Mouse (Mus musculus): ENCODE results near the gene Slc35e1. TPM values are rescaled to one million over a fixed set of nuclear protein-coding genes. Genes with fewer than 3 reads are reported as not detected.

The Slc35e1 gene
- polyA plus RNA-seq, 1 experiment: 121 TPM

DNA sequence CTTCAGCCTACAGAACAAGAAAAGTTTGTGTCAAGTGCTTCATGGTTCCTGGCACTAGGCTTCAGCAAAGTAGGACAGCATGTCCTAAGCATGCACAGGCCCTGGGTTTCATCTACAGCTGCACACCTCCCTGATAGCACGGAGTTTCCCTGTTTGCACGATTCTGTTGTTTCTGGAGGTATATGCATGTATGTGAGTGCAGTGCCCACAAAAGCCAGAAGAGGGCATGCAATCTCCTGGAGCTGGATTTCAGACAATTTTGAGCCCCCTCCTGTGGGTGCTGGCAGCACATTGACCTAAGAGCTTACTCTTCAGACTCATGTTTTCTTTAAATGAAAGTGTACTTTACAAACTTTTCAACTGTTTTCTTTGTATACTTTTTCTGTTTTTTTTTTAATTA, 38.5 kb downstream of the Slc35e1 start:
- 95% methylated on average over 2 of the region's 2 CpGs for WGBS
- TF ChIP-seq POLR2A (IDR thresholded peaks at IDR 0.05; ENCODE audit: control insufficient read depth, extremely low read depth, insufficient read depth, low read length, poor library complexity) (no peak), CTCF (IDR thresholded peaks at IDR 0.05; ENCODE audit: borderline replicate concordance, control insufficient read depth, extremely low read depth, insufficient read depth, low read length, poor library complexity) (no peak)
- H3K4me3 ChIP-seq (ENCODE audit: control insufficient read depth, insufficient read depth, low read length): no peak overlapping the region
- no peak overlapping the region for H3K27ac ChIP-seq (ENCODE audit: control insufficient read depth, insufficient read depth, low read length)
- no peaks in the 10 kb centered on the region for H3K27me3 ChIP-seq (ENCODE audit: control insufficient read depth, insufficient read depth, low read length)
- peaks cover 12% of the 10 kb centered on the region for H3K36me3 ChIP-seq (ENCODE audit: control insufficient read depth, insufficient read depth, low read length)
- no peaks in the 10 kb centered on the region for H3K4me1 ChIP-seq (replicated peaks; ENCODE audit: control insufficient read depth, insufficient read depth, low read length)
- DNase-seq: no peak

DNA sequence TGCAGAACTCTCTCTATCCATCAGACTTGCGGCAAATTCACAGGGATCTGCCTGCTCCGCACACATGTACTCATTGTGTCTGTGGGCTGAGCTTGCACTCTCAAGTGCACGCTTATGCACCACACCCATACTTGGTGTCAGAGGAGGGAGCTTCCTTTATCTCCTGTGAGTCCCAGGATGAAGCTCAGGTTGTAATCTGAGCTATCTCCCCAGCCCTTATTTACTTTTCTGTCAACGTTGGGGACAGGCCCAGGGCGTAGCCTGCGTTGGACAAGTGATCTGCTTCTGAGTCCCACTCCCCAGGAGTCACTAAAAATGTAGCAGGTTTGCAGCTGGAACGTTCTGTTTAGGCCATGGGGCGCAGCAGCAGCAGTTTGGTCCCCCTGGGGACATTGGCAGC, 40.9 kb downstream of the Slc35e1 start:
- Histone ChIP-seq H3K27ac (ENCODE audit: control insufficient read depth, insufficient read depth, low read length) (no peak overlapping the region), H3K27me3 (ENCODE audit: control insufficient read depth, insufficient read depth, low read length) (no peaks in the 10 kb centered on the region), H3K4me3 (ENCODE audit: control insufficient read depth, insufficient read depth, low read length) (no peak overlapping the region), H3K36me3 (ENCODE audit: control insufficient read depth, insufficient read depth, low read length) (peaks cover 7% of the 10 kb centered on the region; the same call in 1 of the 2 replicates), H3K4me1 (replicated peaks; ENCODE audit: control insufficient read depth, insufficient read depth, low read length) (no peaks in the 10 kb centered on the region)
- no peak for DNase-seq
- 96% methylated on average over 8 of the region's 8 CpGs for WGBS
- TF ChIP-seq CTCF (IDR thresholded peaks at IDR 0.05; ENCODE audit: borderline replicate concordance, control insufficient read depth, extremely low read depth, insufficient read depth, low read length, poor library complexity): no peak
- no peak for TF ChIP-seq POLR2A (IDR thresholded peaks at IDR 0.05; ENCODE audit: control insufficient read depth, extremely low read depth, insufficient read depth, low read length, poor library complexity)

- DNase-seq: no peak
- Histone ChIP-seq H3K4me3 (ENCODE audit: control insufficient read depth, insufficient read depth, low read length) (no peak overlapping the region), H3K36me3 (ENCODE audit: control insufficient read depth, insufficient read depth, low read length) (peaks cover 7% of the 10 kb centered on the region; the same call in 1 of the 2 replicates), H3K27me3 (ENCODE audit: control insufficient read depth, insufficient read depth, low read length) (no peaks in the 10 kb centered on the region), H3K27ac (ENCODE audit: control insufficient read depth, insufficient read depth, low read length) (no peak overlapping the region), H3K4me1 (replicated peaks; ENCODE audit: control insufficient read depth, insufficient read depth, low read length) (peaks cover 9% of the 10 kb centered on the region)
- 88% methylated on average over 6 of the region's 6 CpGs for WGBS
- no peak for TF ChIP-seq CTCF (IDR thresholded peaks at IDR 0.05; ENCODE audit: borderline replicate concordance, control insufficient read depth, extremely low read depth, insufficient read depth, low read length, poor library complexity)
- TF ChIP-seq POLR2A (IDR thresholded peaks at IDR 0.05; ENCODE audit: control insufficient read depth, extremely low read depth, insufficient read depth, low read length, poor library complexity): no peak
Observed at GRCm38 (mm10) chr8:72445071-72445470, 47.3 kb downstream of the Slc35e1 start.

DNA sequence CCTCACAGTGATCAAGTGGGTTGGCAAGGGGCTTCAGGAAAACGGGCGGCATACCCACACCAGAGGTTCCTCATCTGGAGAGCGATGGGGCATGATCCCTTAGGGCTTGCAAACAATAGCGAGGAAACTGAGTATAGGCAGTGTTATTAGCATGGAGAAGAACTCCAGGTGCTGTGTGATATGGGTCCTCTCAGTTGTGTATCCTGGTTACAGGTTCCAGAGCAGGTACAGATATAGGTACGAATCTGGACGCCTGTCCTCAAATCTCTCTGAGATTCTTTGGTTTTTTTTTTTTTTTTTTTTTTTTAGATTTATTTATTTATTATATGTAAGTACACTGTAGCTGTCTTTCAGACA, 48.4 kb downstream of the Slc35e1 start:
- no peaks in the 10 kb centered on the region for H3K36me3 ChIP-seq (ENCODE audit: control insufficient read depth, insufficient read depth, low read length)
- 36% methylated on average over 6 of the region's 6 CpGs for WGBS

DNA sequence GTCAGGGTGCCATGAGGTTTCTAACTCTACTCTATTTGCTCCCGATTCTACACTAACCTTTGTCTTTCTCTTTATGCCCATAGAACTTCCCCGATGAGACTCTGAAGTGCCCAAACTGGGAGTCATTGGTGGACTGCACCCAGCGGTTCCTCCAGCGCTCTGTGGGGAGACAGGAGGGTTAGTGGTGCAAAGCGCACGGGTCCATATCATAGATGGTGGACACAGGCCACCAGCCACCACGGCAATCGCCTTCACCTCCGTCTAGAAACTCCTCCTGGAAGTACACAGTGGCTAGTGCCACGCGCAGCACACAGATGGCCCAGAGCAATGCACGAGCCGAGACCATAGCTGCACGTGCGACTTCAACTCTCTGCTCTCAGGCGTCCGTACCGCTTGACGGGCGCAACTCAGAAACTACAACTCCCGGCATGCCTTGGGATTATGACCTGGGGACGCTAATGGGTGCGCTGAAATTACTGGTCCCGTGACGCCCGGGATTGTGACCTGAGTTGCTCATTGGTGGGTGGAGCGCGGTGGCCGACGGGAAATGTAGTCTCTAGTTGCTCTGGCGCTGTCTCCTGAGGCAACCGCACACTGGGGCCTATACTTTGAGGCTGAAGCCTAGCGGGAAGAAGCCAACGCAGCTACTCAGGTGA, 48.9 kb downstream of the Slc35e1 start, which contains the start of the genes Calr3 and 1700030K09Rik:
Gene Calr3, minus strand, starts transcription at position 533 of the 656 bp plus-strand sequence.
Gene 1700030K09Rik, plus strand, starts transcription at position 543 of the 656 bp plus-strand sequence.
- Histone ChIP-seq H3K27ac (ENCODE audit: control insufficient read depth, insufficient read depth, low read length) (no peak within 1 kb of the TSS), H3K27me3 (ENCODE audit: control insufficient read depth, insufficient read depth, low read length) (no peaks in the 10 kb centered on the region), H3K4me3 (ENCODE audit: control insufficient read depth, insufficient read depth, low read length) (peak within 1 kb of the TSS; percentile 41), H3K4me1 (replicated peaks; ENCODE audit: control insufficient read depth, insufficient read depth, low read length) (peaks cover 9% of the 10 kb centered on the region), H3K36me3 (ENCODE audit: control insufficient read depth, insufficient read depth, low read length) (no peaks in the 10 kb centered on the region)
- 10% methylated on average over 34 of the region's 34 CpGs for WGBS
- peak; percentile 99 for DNase-seq
- TF ChIP-seq CTCF (IDR thresholded peaks at IDR 0.05; ENCODE audit: borderline replicate concordance, control insufficient read depth, extremely low read depth, insufficient read depth, low read length, poor library complexity) (peak; percentile 52; the same call in 1 of the 2 replicates), POLR2A (IDR thresholded peaks at IDR 0.05; ENCODE audit: control insufficient read depth, extremely low read depth, insufficient read depth, low read length, poor library complexity) (0 out of 2 replicates have a peak, but pooled peaks have one; percentile 42)

More for the DNA sequence above, 48.4 kb downstream of the Slc35e1 start:
- peaks cover 9% of the 10 kb centered on the region for H3K4me1 ChIP-seq (replicated peaks; ENCODE audit: control insufficient read depth, insufficient read depth, low read length)
- H3K27me3 ChIP-seq (ENCODE audit: control insufficient read depth, insufficient read depth, low read length): no peaks in the 10 kb centered on the region
- DNase-seq: no peak
- no peak for TF ChIP-seq POLR2A (IDR thresholded peaks at IDR 0.05; ENCODE audit: control insufficient read depth, extremely low read depth, insufficient read depth, low read length, poor library complexity)
- H3K27ac ChIP-seq (ENCODE audit: control insufficient read depth, insufficient read depth, low read length): no peak overlapping the region
- H3K4me3 ChIP-seq (ENCODE audit: control insufficient read depth, insufficient read depth, low read length): peak overlapping the region; percentile 41

DNA sequence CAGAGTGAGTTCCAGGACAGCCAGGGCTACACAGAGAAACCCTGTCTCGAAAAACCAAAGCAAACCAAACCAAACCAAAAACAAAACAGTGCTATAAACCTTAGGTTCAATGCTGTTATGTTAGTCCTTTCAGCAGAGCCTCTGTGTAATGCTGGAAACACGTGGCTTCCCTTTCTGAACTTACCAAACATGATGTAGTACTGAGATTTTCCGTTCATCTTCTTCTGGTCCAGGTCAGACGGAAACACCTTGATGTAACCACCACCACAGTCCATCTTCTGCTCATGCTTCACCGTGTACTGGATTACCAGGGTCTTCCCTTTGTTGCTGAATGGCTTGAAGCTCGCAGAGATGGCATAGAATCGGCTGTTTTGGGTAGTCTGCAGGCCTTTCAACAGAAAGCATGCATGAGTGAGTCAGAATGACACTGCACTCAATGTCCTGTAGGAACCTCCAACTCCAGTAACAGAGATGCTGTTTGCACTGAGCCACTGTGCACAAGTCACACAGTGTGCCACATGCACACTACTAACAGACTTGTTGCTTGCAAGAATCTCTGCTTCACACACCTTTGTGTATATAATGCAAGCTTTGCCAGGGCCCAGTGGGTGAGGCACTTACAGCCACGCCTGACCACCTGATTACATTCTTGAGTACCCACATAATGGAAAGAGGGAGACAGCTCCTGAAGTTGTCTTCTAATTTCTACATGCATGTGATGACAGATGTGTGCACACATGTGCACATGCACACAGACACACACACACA, 54.0 kb downstream of the Slc35e1 start:
- WGBS: 85% methylated on average over 8 of the region's 8 CpGs
- Histone ChIP-seq H3K27ac (ENCODE audit: control insufficient read depth, insufficient read depth, low read length) (no peak overlapping the region), H3K27me3 (ENCODE audit: control insufficient read depth, insufficient read depth, low read length) (no peaks in the 10 kb centered on the region), H3K36me3 (ENCODE audit: control insufficient read depth, insufficient read depth, low read length) (no peaks in the 10 kb centered on the region), H3K4me1 (replicated peaks; ENCODE audit: control insufficient read depth, insufficient read depth, low read length) (peaks cover 5% of the 10 kb centered on the region), H3K4me3 (ENCODE audit: control insufficient read depth, insufficient read depth, low read length) (no peak overlapping the region)
- TF ChIP-seq CTCF (IDR thresholded peaks at IDR 0.05; ENCODE audit: borderline replicate concordance, control insufficient read depth, extremely low read depth, insufficient read depth, low read length, poor library complexity) (no peak), POLR2A (IDR thresholded peaks at IDR 0.05; ENCODE audit: control insufficient read depth, extremely low read depth, insufficient read depth, low read length, poor library complexity) (no peak)
- DNase-seq: no peak

Measured in thymus, adult 2 months (tissue).